In the genomic region with DNA sequence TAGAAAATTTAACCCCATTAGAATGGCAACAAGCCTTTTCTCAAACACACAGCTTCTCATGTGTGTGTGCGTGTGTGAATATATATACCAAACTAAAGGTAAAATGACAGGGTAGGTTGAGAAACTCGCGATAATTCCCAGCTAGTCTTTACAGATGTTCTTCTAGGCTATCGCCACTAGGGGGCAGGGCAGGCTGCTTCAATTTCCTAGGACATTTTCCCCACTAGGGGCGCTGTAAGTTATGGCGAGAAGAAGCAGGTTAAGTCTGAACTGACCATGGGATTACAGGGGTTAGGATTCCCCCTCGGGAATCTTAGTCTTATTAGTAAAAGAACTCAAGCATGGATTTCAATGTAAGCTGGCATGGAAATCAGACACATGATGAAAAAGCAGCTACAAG, we compare ENCODE assay signal across 7 mouse cellular contexts. TPM values are rescaled to one million over a fixed set of nuclear protein-coding genes. Genes with fewer than 3 reads are reported as not detected.
DNase-seq lines count a peak whose midpoint lies in the region; TF ChIP-seq lines count a peak whose summit lies in the region.

No protein-coding gene starts in this region.

- peaks cover 21% of the 10 kb centered on the region for H3K4me1 ChIP-seq in E14TG2a.4 (replicated peaks; ENCODE audit: low read depth, low read length)

- no peaks in the 10 kb centered on the region for H3K36me3 ChIP-seq in E14TG2a.4 (ENCODE audit: insufficient read depth, low read length)

- no peaks in the 10 kb centered on the region for H3K9me3 ChIP-seq in E14TG2a.4 (ENCODE audit: low read length)

- H3K27ac ChIP-seq in layer of hippocampus, adult 2 months, result no peak overlapping the region

- H3K27me3 ChIP-seq in E14TG2a.4 (ENCODE audit: insufficient read depth, low read length), result no peaks in the 10 kb centered on the region

- intact Hi-C loops in gastrocnemius, postnatal 36 days (cut with DNase I), result loop anchor here (1.0 to 10.0 kb wide), 3 partner anchors 161 to 448 kb away; no protein-coding TSS in a partner anchor

- no peak overlapping the region for H3K4me3 ChIP-seq in E14TG2a.4 (replicated peaks; ENCODE audit: low read length)
- H3K4me3 ChIP-seq in layer of hippocampus, adult 2 months, result no peak overlapping the region

- peak; percentile 98 for TF ChIP-seq CTCF in E14TG2a.4 (conservative IDR thresholded peaks at IDR 0.05; ENCODE audit: low read length)
- peak; percentile 99 for TF ChIP-seq CTCF in layer of hippocampus, adult 2 months (conservative IDR thresholded peaks at IDR 0.05)

- peak; percentile 68 for DNase-seq in T-cell, adult 2 months (ENCODE audit: low spot score)
- DNase-seq in cerebellum, postnatal 14 days, result peak; percentile 90 to 93
- peak; percentile 52 to 66 for DNase-seq in gastrocnemius, postnatal 36 days
- peak; percentile 66 to 91 for DNase-seq in layer of hippocampus, adult 2 months (ENCODE audit: low spot score in 2 of 2)
- DNase-seq in lung, postnatal 36 days, result peak; percentile 90
- DNase-seq in skeletal muscle tissue, adult 2 months (ENCODE audit: low read depth, low spot score), result peak; percentile 68

RNA-seq across cellular contexts. Expression of a gene that starts 39.9 kb away (rescaled TPM):
- 100 to 1,000 TPM; 521 to 528 TPM for total RNA-seq in gastrocnemius, postnatal 36 days (2021)
- total RNA-seq in layer of hippocampus, adult 2 months (2021), result under 1 TPM in 1 of 2 experiments, not detected in 1; 0.05 TPM

RNA-seq across cellular contexts. Expression of a gene that starts 51.7 kb away (rescaled TPM):
- total RNA-seq in gastrocnemius, postnatal 36 days (2021), result under 1 TPM; 0.39 to 0.94 TPM
- total RNA-seq in layer of hippocampus, adult 2 months (2021), result 1 to 10 TPM; 8.4 to 9.1 TPM

Comparison
In these comparisons a context has a peak if more than half of its experiments do, and no peak if none do; other contexts are left out.
1. RNA of a gene that starts 39.9 kb away (total RNA-seq): 521 to 528 TPM in gastrocnemius, postnatal 36 days; 0.05 TPM in layer of hippocampus, adult 2 months; every median in the first group is over 100 times any median in the second.
2. RNA of a gene that starts 51.7 kb away (total RNA-seq): 8.4 to 9.1 TPM in layer of hippocampus, adult 2 months; 0.39 to 0.94 TPM in gastrocnemius, postnatal 36 days; every median in the first group is over 4 times any median in the second.
3. Peak in every context shown above with its lines, with median percentiles within 50 percentile points of each other: DNase-seq.